Mouse (Mus musculus) heart, embryonic 10.5 days (tissue): ENCODE data around the gene Gm49721. TPM values are rescaled to one million over a fixed set of nuclear protein-coding genes. Genes with fewer than 3 reads are reported as not detected.
"Not testable (repeated sequence)": the region's sequence is repeated elsewhere in the genome, so short reads cannot be mapped to it uniquely, and the experiment has no call there.

Experiments used
- DNase-seq: peaks from one replicate; pipeline ENCODE4 v3.0.0-alpha.2; 2017; ENCODE audit warnings: low spot score
- H3K27ac ChIP-seq: fragments of 300-500 bp; sonication (generic); 2 replicates; pipeline ENCODE4 v1.5.1; 2016; ENCODE audit warnings: mild to moderate bottlenecking
- H3K27me3 ChIP-seq: fragments of 300-500 bp; sonication (generic); 2 replicates; pipeline ENCODE4 v1.6.1; 2016; ENCODE audit warnings: mild to moderate bottlenecking; ENCODE audit not compliant: poor library complexity, insufficient read depth, severe bottlenecking
- H3K36me3 ChIP-seq: fragments of 300-500 bp; sonication (generic); 2 replicates; pipeline ENCODE4 v1.6.1; 2016; ENCODE audit warnings: mild to moderate bottlenecking, moderate library complexity
- H3K4me1 ChIP-seq: fragments of 300-500 bp; sonication (generic); 2 replicates; pipeline ENCODE4 v1.6.1; 2016; ENCODE audit warnings: mild to moderate bottlenecking
- H3K4me3 ChIP-seq: fragments of 300-500 bp; sonication (generic); 2 replicates; pipeline ENCODE4 v1.5.1; 2016; ENCODE audit warnings: mild to moderate bottlenecking, moderate library complexity
- H3K9me3 ChIP-seq: fragments of 300-500 bp; sonication (generic); 2 replicates; pipeline ENCODE4 v1.6.1; 2016; ENCODE audit warnings: mild to moderate bottlenecking, moderate library complexity
- WGBS: fragments of 180-500 bp; shearing (Covaris S2); methylation state at CpG from one replicate; pipeline ENCODE4 v1.1.7; 2016; 5-methylcytosine and 5-hydroxymethylcytosine counted together
- polyA plus RNA-seq: library from polyadenylated mRNA; unstranded; fragments of >200 nt; fragmentation: Nextera tagmentation; extraction: Ambion mirVana; gene quantifications from 2 replicates; pipeline ENCODE4 v1.2.1, GENCODE M21; 2016

Gm49721 gene
- polyA plus RNA-seq: 0.10 and 0.16 TPM in 2 replicates

- not testable (repeated sequence) for H3K9me3 ChIP-seq, H3K4me1 ChIP-seq, H3K36me3 ChIP-seq, H3K27me3 ChIP-seq
- DNase-seq: peak; percentile 74
- WGBS: under 1% methylated on average over 55 of the region's 68 CpGs
- peak within 1 kb of the TSS; percentile 61 for H3K4me3 ChIP-seq
- peak within 1 kb of the TSS; percentile 78 for H3K27ac ChIP-seq
Observed at GRCm38 (mm10) chr17:6978287-6979248, at the start of gene Gm49721. TSS of gene Gm49721 (plus strand) at chr17:6978904.

- H3K9me3 ChIP-seq, H3K27me3 ChIP-seq, H3K36me3 ChIP-seq, DNase-seq, H3K4me3 ChIP-seq, H3K27ac ChIP-seq, H3K4me1 ChIP-seq: not testable (repeated sequence)
- whole genome bisulfite sequencing: 96% methylated on average over 7 of the region's 7 CpGs
Observed at GRCm38 (mm10) chr17:6931625-6932024, 47.1 kb upstream of the Gm49721 start.

- H3K36me3 ChIP-seq, H3K27ac ChIP-seq, H3K4me1 ChIP-seq, H3K27me3 ChIP-seq, DNase-seq, H3K9me3 ChIP-seq, H3K4me3 ChIP-seq: not testable (repeated sequence)
- WGBS: no CpG with 5 or more reads among the region's 4 CpGs
Observed at GRCm38 (mm10) chr17:6942560-6942959, 36.1 kb upstream of the Gm49721 start.

- DNase-seq, H3K27me3 ChIP-seq, H3K9me3 ChIP-seq, H3K4me1 ChIP-seq, H3K36me3 ChIP-seq, H3K27ac ChIP-seq: not testable (repeated sequence)
- H3K4me3 ChIP-seq: peak overlapping the region; percentile 62
- WGBS: no CpG with 5 or more reads among the region's 8 CpGs
Observed at GRCm38 (mm10) chr17:6947637-6947983, 31.1 kb upstream of the Gm49721 start.

GRCm38 (mm10) chr17:6947984-6948768, 30.5 kb upstream of the Gm49721 start, which contains the start of gene Rsph3b:
TSS of gene Rsph3b (minus strand) at chr17:6948682.
- peak; percentile 96 for DNase-seq
- not testable (repeated sequence) for H3K27me3 ChIP-seq, H3K4me1 ChIP-seq, H3K9me3 ChIP-seq, H3K36me3 ChIP-seq
- H3K4me3 ChIP-seq: peak within 1 kb of the TSS; percentile 62
- under 1% methylated on average over 73 of the region's 73 CpGs for WGBS
- peak within 1 kb of the TSS; percentile 88 for H3K27ac ChIP-seq

- H3K27me3 ChIP-seq, H3K36me3 ChIP-seq, H3K9me3 ChIP-seq, DNase-seq, H3K4me1 ChIP-seq: not testable (repeated sequence)
- H3K27ac ChIP-seq: peak overlapping the region; percentile 88
- peak overlapping the region; percentile 62 for H3K4me3 ChIP-seq
- 16% methylated on average over 9 of the region's 9 CpGs for WGBS
Observed at GRCm38 (mm10) chr17:6948769-6949228, 29.9 kb upstream of the Gm49721 start.

- H3K36me3 ChIP-seq: peaks cover 12% of the 10 kb centered on the region
- not testable (repeated sequence) for H3K9me3 ChIP-seq, H3K4me3 ChIP-seq, H3K27ac ChIP-seq, H3K4me1 ChIP-seq, H3K27me3 ChIP-seq, DNase-seq
- 86% methylated on average over 6 of the region's 8 CpGs for WGBS
Observed at GRCm38 (mm10) chr17:6958881-6959280, 19.8 kb upstream of the Gm49721 start.

- H3K4me1 ChIP-seq, DNase-seq, H3K36me3 ChIP-seq, H3K27me3 ChIP-seq, H3K27ac ChIP-seq, H3K9me3 ChIP-seq: not testable (repeated sequence)
- WGBS: 74% methylated on average over 5 of the region's 6 CpGs
- H3K4me3 ChIP-seq: peak overlapping the region; percentile 58
Observed at GRCm38 (mm10) chr17:6959543-6960259, 19.0 kb upstream of the Gm49721 start.

- under 1% methylated on average over 12 of the region's 12 CpGs for WGBS
Observed at GRCm38 (mm10) chr17:6960349-6960748, 18.4 kb upstream of the Gm49721 start.

GRCm38 (mm10) chr17:6960776-6961175, 17.9 kb upstream of the Gm49721 start, which contains the start of gene Tagap1:
TSS of gene Tagap1 (minus strand) at chr17:6961156.
- under 1% methylated on average over 41 of the region's 51 CpGs for WGBS
- DNase-seq: peak; percentile 72
- not testable (repeated sequence) for H3K27me3 ChIP-seq, H3K36me3 ChIP-seq, H3K9me3 ChIP-seq, H3K4me1 ChIP-seq
- Histone ChIP-seq H3K4me3 (peak within 1 kb of the TSS; percentile 58), H3K27ac (peak within 1 kb of the TSS; percentile 84)

More at GRCm38 (mm10) chr17:6960349-6960748, 18.4 kb upstream of the Gm49721 start:
- peak overlapping the region; percentile 58 for H3K4me3 ChIP-seq
- not testable (repeated sequence) for H3K27me3 ChIP-seq, H3K27ac ChIP-seq, H3K9me3 ChIP-seq, H3K36me3 ChIP-seq, H3K4me1 ChIP-seq, DNase-seq

- not testable (repeated sequence) for H3K4me1 ChIP-seq, H3K27me3 ChIP-seq, H3K36me3 ChIP-seq, H3K9me3 ChIP-seq, H3K27ac ChIP-seq
- H3K4me3 ChIP-seq: peak overlapping the region; percentile 47
- DNase-seq: peak; percentile 74
- WGBS: under 1% methylated on average over 16 of the region's 48 CpGs
Observed at GRCm38 (mm10) chr17:6961181-6962000, 17.3 kb upstream of the Gm49721 start.

- not testable (repeated sequence) for DNase-seq, H3K36me3 ChIP-seq, H3K9me3 ChIP-seq, H3K4me3 ChIP-seq, H3K27me3 ChIP-seq, H3K27ac ChIP-seq, H3K4me1 ChIP-seq
- 69% methylated on average over 4 of the region's 6 CpGs for WGBS
Observed at GRCm38 (mm10) chr17:6962339-6962738, 16.4 kb upstream of the Gm49721 start.
